Mouse (Mus musculus): ENCODE data around the gene Ryr2.
"Not testable (repeated sequence)": the region's sequence is repeated elsewhere in the genome, so short reads cannot be mapped to it uniquely, and the experiment has no call there.

Gene Ryr2

GRCm38 (mm10) chr13:11880503-11881227 is 226.1 kb downstream of the Ryr2 start:
- no peak for DNase-seq (ENCODE audit: low spot score in 2 of 2)

- no peak for DNase-seq (ENCODE audit: low spot score in 2 of 2)
Measured at GRCm38 (mm10) chr13:11879037-11879436, 227.7 kb downstream of the Ryr2 start.

GRCm38 (mm10) chr13:11874852-11875251 is 231.9 kb downstream of the Ryr2 start:
- DNase-seq (ENCODE audit: low spot score in 2 of 2), result no peak

- DNase-seq (ENCODE audit: low spot score in 2 of 2), result no peak
Measured at GRCm38 (mm10) chr13:11869971-11870370, 236.8 kb downstream of the Ryr2 start.

GRCm38 (mm10) chr13:11869486-11869885 is 237.3 kb downstream of the Ryr2 start:
- DNase-seq (ENCODE audit: low spot score in 2 of 2), result no peak

GRCm38 (mm10) chr13:11868979-11869378 is 237.8 kb downstream of the Ryr2 start:
- no peak for DNase-seq (ENCODE audit: low spot score in 2 of 2)

- no peak for DNase-seq (ENCODE audit: low spot score in 2 of 2)
Measured at GRCm38 (mm10) chr13:11868056-11868455, 238.7 kb downstream of the Ryr2 start.

GRCm38 (mm10) chr13:11865261-11865660 is 241.5 kb downstream of the Ryr2 start:
- no peak for DNase-seq (ENCODE audit: low spot score in 2 of 2)

- DNase-seq (ENCODE audit: low spot score in 2 of 2), result no peak
Measured at GRCm38 (mm10) chr13:11851691-11852090, 255.1 kb downstream of the Ryr2 start.

- no peak for DNase-seq (ENCODE audit: low spot score in 2 of 2)
Measured at GRCm38 (mm10) chr13:11843889-11844288, 262.9 kb downstream of the Ryr2 start.

- DNase-seq (ENCODE audit: low spot score in 2 of 2), result no peak
Measured at GRCm38 (mm10) chr13:11837870-11838269, 268.9 kb downstream of the Ryr2 start.

GRCm38 (mm10) chr13:11837152-11837551 is 269.6 kb downstream of the Ryr2 start:
- no peak for DNase-seq (ENCODE audit: low spot score in 2 of 2)

GRCm38 (mm10) chr13:11836304-11837078 is 270.3 kb downstream of the Ryr2 start:
- DNase-seq (ENCODE audit: low spot score in 2 of 2), result no peak

GRCm38 (mm10) chr13:11831210-11831609 is 275.5 kb downstream of the Ryr2 start:
- no peak for DNase-seq (ENCODE audit: low spot score in 2 of 2)

- no peak for DNase-seq (ENCODE audit: low spot score in 2 of 2)
Measured at GRCm38 (mm10) chr13:11825563-11826226, 281.1 kb downstream of the Ryr2 start.

- DNase-seq (ENCODE audit: low spot score in 2 of 2), result no peak
Measured at GRCm38 (mm10) chr13:11818723-11819122, 288.0 kb downstream of the Ryr2 start.

GRCm38 (mm10) chr13:11809365-11809764 is 297.4 kb downstream of the Ryr2 start:
- not testable (repeated sequence) for DNase-seq (ENCODE audit: low spot score in 2 of 2)

- no peak for DNase-seq (ENCODE audit: low spot score in 2 of 2)
Measured at GRCm38 (mm10) chr13:11792536-11792935, 314.2 kb downstream of the Ryr2 start.

- no peak for DNase-seq (ENCODE audit: low spot score in 2 of 2)
Measured at GRCm38 (mm10) chr13:11790536-11790935, 316.2 kb downstream of the Ryr2 start.

GRCm38 (mm10) chr13:11782411-11783155 is 324.2 kb downstream of the Ryr2 start:
- DNase-seq (ENCODE audit: low spot score in 2 of 2), result no peak

- DNase-seq (ENCODE audit: low spot score in 2 of 2), result no peak
Measured at GRCm38 (mm10) chr13:11781065-11781464, 325.7 kb downstream of the Ryr2 start.

GRCm38 (mm10) chr13:11777726-11778125 is 329.0 kb downstream of the Ryr2 start:
- DNase-seq (ENCODE audit: low spot score in 2 of 2), result no peak
